Mouse (Mus musculus) CH12.LX (cell line): ENCODE data around the gene Dmrtc1c2. TPM values are rescaled to one million over a fixed set of nuclear protein-coding genes. Genes with fewer than 3 reads are reported as not detected.

Source experiments
- polyA plus RNA-seq: library from polyadenylated mRNA; unstranded; fragments of >175 nt; gene quantifications from 2 replicates; pipeline ENCODE4 v1.2.1, GENCODE M21; 2012; ENCODE audit warnings: low read depth; ENCODE audit not compliant: insufficient read length
- total RNA-seq, 2 experiments: library from RNA; depleted of rRNA; stranded (reverse); fragments of 300-350 nt in 1 of 2; fragments of >200 nt in 1 of 2; gene quantifications; 2 replicates each; pipeline ENCODE4 v1.2.3; 2012 to 2014

Dmrtc1c2 gene
- total and polyA plus RNA-seq, 3 experiments: not detected

Other genes starting within 250 kb of the Dmrtc1c2 start
- gene Phka1, start 210.4 kb downstream of the Dmrtc1c2 start, total RNA-seq (2012; rRNA removed): 3.3 and 3.9 TPM in 2 replicates
- gene Phka1, start 210.4 kb downstream of the Dmrtc1c2 start, total RNA-seq (2014; rRNA removed): 2.1 TPM in 2 replicates
- gene Phka1, start 210.4 kb downstream of the Dmrtc1c2 start, polyA plus RNA-seq: 2.2 and 2.3 TPM in 2 replicates
- not detected in 2 replicates for gene Gm3880, start 167.6 kb downstream of the Dmrtc1c2 start, total RNA-seq (2012; rRNA removed)
- gene Gm3880, start 167.6 kb downstream of the Dmrtc1c2 start, total RNA-seq (2014; rRNA removed): not detected in 2 replicates
- gene Gm3880, start 167.6 kb downstream of the Dmrtc1c2 start, polyA plus RNA-seq: not detected in 2 replicates
- not detected in 2 replicates for gene Gm9112, start 147.0 kb downstream of the Dmrtc1c2 start, total RNA-seq (2012; rRNA removed)
- gene Gm9112, start 147.0 kb downstream of the Dmrtc1c2 start, total RNA-seq (2014; rRNA removed): not detected in 2 replicates
- gene Gm9112, start 147.0 kb downstream of the Dmrtc1c2 start, polyA plus RNA-seq: not detected in 2 replicates
- not detected in 2 replicates for gene Dmrtc1b, start 146.8 kb downstream of the Dmrtc1c2 start, total RNA-seq (2012; rRNA removed)
- not detected in 2 replicates for gene Dmrtc1b, start 146.8 kb downstream of the Dmrtc1c2 start, total RNA-seq (2014; rRNA removed)
- not detected in 2 replicates for gene Dmrtc1b, start 146.8 kb downstream of the Dmrtc1c2 start, polyA plus RNA-seq
- not detected in 2 replicates for gene Dmrtc1c1, start 51.7 kb downstream of the Dmrtc1c2 start, total RNA-seq (2012; rRNA removed)
- gene Dmrtc1c1, start 51.7 kb downstream of the Dmrtc1c2 start, total RNA-seq (2014; rRNA removed): not detected in 2 replicates
- not detected in 2 replicates for gene Dmrtc1c1, start 51.7 kb downstream of the Dmrtc1c2 start, polyA plus RNA-seq
- not detected in 2 replicates for gene 1700031F05Rik, start 13.4 kb upstream of the Dmrtc1c2 start, total RNA-seq (2012; rRNA removed)
- gene 1700031F05Rik, start 13.4 kb upstream of the Dmrtc1c2 start, total RNA-seq (2014; rRNA removed): not detected in 2 replicates
- not detected in 2 replicates for gene 1700031F05Rik, start 13.4 kb upstream of the Dmrtc1c2 start, polyA plus RNA-seq
- gene Dmrtc1a, start 54.1 kb upstream of the Dmrtc1c2 start, total RNA-seq (2012; rRNA removed): not detected in 2 replicates
- not detected in 2 replicates for gene Dmrtc1a, start 54.1 kb upstream of the Dmrtc1c2 start, total RNA-seq (2014; rRNA removed)
- not detected in 2 replicates for gene Dmrtc1a, start 54.1 kb upstream of the Dmrtc1c2 start, polyA plus RNA-seq
- gene 1700011M02Rik, start 54.3 kb upstream of the Dmrtc1c2 start, total RNA-seq (2012; rRNA removed): not detected in 2 replicates
- gene 1700011M02Rik, start 54.3 kb upstream of the Dmrtc1c2 start, total RNA-seq (2014; rRNA removed): not detected in 2 replicates
- not detected in 2 replicates for gene 1700011M02Rik, start 54.3 kb upstream of the Dmrtc1c2 start, polyA plus RNA-seq
- not detected in 2 replicates for gene 1700018G05Rik, start 73.8 kb upstream of the Dmrtc1c2 start, total RNA-seq (2012; rRNA removed)
- gene 1700018G05Rik, start 73.8 kb upstream of the Dmrtc1c2 start, total RNA-seq (2014; rRNA removed): not detected in 2 replicates
- not detected in 2 replicates for gene 1700018G05Rik, start 73.8 kb upstream of the Dmrtc1c2 start, polyA plus RNA-seq